Mouse (Mus musculus) adrenal gland, postnatal 14 days (tissue): ENCODE data around the gene Myo9b. TPM values are rescaled to one million over a fixed set of nuclear protein-coding genes. Genes with fewer than 3 reads are reported as not detected.
"Not testable (repeated sequence)": the region's sequence is repeated elsewhere in the genome, so short reads cannot be mapped to it uniquely, and the experiment has no call there.

Experiments used
- DNase-seq: peaks from one replicate; pipeline ENCODE4 v3.0.0; 2021; ENCODE audit warnings: mixed read lengths
- total RNA-seq: library from RNA; stranded (reverse); gene quantifications from 2 replicates; pipeline ENCODE4 v1.2.3, GENCODE M21; 2021

Gene Myo9b
- total RNA-seq, 1 experiment from 2014 or later: 30.6 TPM

- no peak for DNase-seq
These were observed 24.3 kb downstream of the Myo9b start for GRCm38 (mm10) chr8:71296784-71297183.

GRCm38 (mm10) chr8:71297439-71297838 is 24.9 kb downstream of the Myo9b start:
- DNase-seq: no peak

- no peak for DNase-seq
These were observed 27.2 kb downstream of the Myo9b start for GRCm38 (mm10) chr8:71299716-71300115.

GRCm38 (mm10) chr8:71302788-71303187 is 30.3 kb downstream of the Myo9b start:
- no peak for DNase-seq

- no peak for DNase-seq
These were observed 31.1 kb downstream of the Myo9b start for GRCm38 (mm10) chr8:71303632-71304031.

- no peak for DNase-seq
These were observed 33.5 kb downstream of the Myo9b start for GRCm38 (mm10) chr8:71305988-71306387.

- no peak for DNase-seq
These were observed 34.9 kb downstream of the Myo9b start for GRCm38 (mm10) chr8:71307371-71307770.

GRCm38 (mm10) chr8:71307913-71308312 is 35.4 kb downstream of the Myo9b start:
- no peak for DNase-seq

- peak; percentile 64 for DNase-seq
These were observed 37.9 kb downstream of the Myo9b start for GRCm38 (mm10) chr8:71310446-71310845.

GRCm38 (mm10) chr8:71312700-71313099 is 40.2 kb downstream of the Myo9b start:
- DNase-seq: peak; percentile 71

GRCm38 (mm10) chr8:71313951-71314350 is 41.4 kb downstream of the Myo9b start:
- DNase-seq: no peak

GRCm38 (mm10) chr8:71315972-71316371 is 43.5 kb downstream of the Myo9b start:
- no peak for DNase-seq

GRCm38 (mm10) chr8:71316486-71317031 is 44.0 kb downstream of the Myo9b start:
- no peak for DNase-seq

- not testable (repeated sequence) for DNase-seq
These were observed 46.1 kb downstream of the Myo9b start for GRCm38 (mm10) chr8:71318610-71319009.

GRCm38 (mm10) chr8:71319760-71320159 is 47.2 kb downstream of the Myo9b start:
- DNase-seq: not testable (repeated sequence)

- no peak for DNase-seq
These were observed 50.4 kb downstream of the Myo9b start for GRCm38 (mm10) chr8:71322939-71323338.

GRCm38 (mm10) chr8:71324848-71325247 is 52.3 kb downstream of the Myo9b start:
- DNase-seq: no peak

GRCm38 (mm10) chr8:71337834-71338233 is 65.3 kb downstream of the Myo9b start:
- DNase-seq: not testable (repeated sequence)

- peak; percentile 68 for DNase-seq
These were observed 68.1 kb downstream of the Myo9b start for GRCm38 (mm10) chr8:71340625-71341024.

- DNase-seq: no peak
These were observed 74.1 kb downstream of the Myo9b start for GRCm38 (mm10) chr8:71346581-71346980.

GRCm38 (mm10) chr8:71351117-71351516 is 78.6 kb downstream of the Myo9b start:
- DNase-seq: peak; percentile 54

GRCm38 (mm10) chr8:71351520-71351919 is 79.0 kb downstream of the Myo9b start:
- no peak for DNase-seq

GRCm38 (mm10) chr8:71358026-71358425 is 85.5 kb downstream of the Myo9b start:
- no peak for DNase-seq

- peak; percentile 93 for DNase-seq
These were observed 94.4 kb downstream of the Myo9b start, which contains the start of gene Use1 for GRCm38 (mm10) chr8:71366771-71367528. Gene Use1, plus strand, starts transcription at chr8:71366848.
